In the genomic region with DNA sequence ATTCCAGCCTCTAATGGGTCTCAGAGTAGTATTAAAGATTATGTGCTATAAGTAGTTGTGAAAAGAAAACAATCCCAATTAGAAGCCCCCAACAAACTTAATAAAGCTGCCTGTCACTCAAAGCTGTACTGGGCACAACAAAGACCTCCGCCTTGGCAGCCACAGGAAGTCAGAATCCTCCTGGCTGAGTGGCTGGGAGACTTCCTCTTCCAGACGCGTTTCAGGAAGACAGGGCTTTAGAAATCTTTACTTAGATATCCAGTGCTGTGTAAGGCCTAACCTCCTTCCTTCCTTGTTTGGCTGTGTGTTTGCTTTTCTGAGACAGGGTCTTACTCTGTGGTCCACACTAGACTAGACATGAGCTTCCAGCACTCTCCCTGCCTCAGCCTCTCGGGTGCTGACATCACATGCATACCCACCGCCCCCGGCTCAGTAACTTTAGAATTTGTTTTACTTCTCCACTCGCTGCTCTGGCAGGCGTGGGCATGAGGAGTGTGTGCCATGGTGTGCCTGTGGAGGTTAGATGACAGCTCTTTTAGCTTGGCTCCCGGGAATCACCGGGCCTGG, we compare ENCODE assay signal across 16 mouse cellular contexts. TPM values are rescaled to one million over a fixed set of nuclear protein-coding genes. Genes with fewer than 3 reads are reported as not detected.
DNase-seq lines count a peak whose midpoint lies in the region; ATAC-seq lines count a peak whose summit lies in the region.
"Had no signal": no experiment of that assay in that cellular context is flagged by ENCODE, and none has a peak within 500 bp of the region (broad histone marks: within the 10 kb centered on the region; RNA-seq: fewer than 3 reads in every experiment).

No protein-coding gene starts in this region.

- H3K36me3 ChIP-seq in heart, embryonic 14.5 days (ENCODE audit: control insufficient read depth, insufficient read depth, low read length) = peaks cover 80% of the 10 kb centered on the region

- no peak overlapping the region for H3K4me3 ChIP-seq in heart, embryonic 14.5 days (ENCODE audit: control insufficient read depth in 1 of 2, insufficient read depth in 1 of 2, low read depth in 1 of 2, low read length in 2 of 2)
- no peak overlapping the region for H3K4me3 ChIP-seq in brown adipose tissue, adult 24 weeks (ENCODE audit: insufficient read depth, low read depth, low read length)
- H3K4me3 ChIP-seq: hindbrain, embryonic 10.5 days; megakaryocyte, embryonic 14.5 days had no signal

- peaks cover 11 to 24% of the 10 kb centered on the region in 2 experiments for H3K4me1 ChIP-seq in heart, embryonic 14.5 days (ENCODE audit: control insufficient read depth in 2 of 2, insufficient read depth in 2 of 2, low read length in 2 of 2)
- peaks cover 42% of the 10 kb centered on the region for H3K4me1 ChIP-seq in brown adipose tissue, adult 24 weeks (ENCODE audit: control insufficient read depth, insufficient read depth, insufficient read length, low read length)
- H3K4me1 ChIP-seq: hindbrain, embryonic 10.5 days had no signal

- H3K27me3 ChIP-seq in heart, embryonic 14.5 days (ENCODE audit: control insufficient read depth, insufficient read depth, low read length) = no peaks in the 10 kb centered on the region
- H3K27me3 ChIP-seq: Patski had no signal

- DNase-seq in heart, postnatal 25 days (ENCODE audit: low spot score) = no peak
- peak; percentile 23 to 62 for DNase-seq in left cerebral cortex, postnatal 25 days (ENCODE audit: low spot score in 2 of 2)
- DNase-seq in left cerebral cortex, adult 11 months (ENCODE audit: low spot score) = no peak
- peak; percentile 39 for DNase-seq in kidney, postnatal 14 days
- no peak for DNase-seq in testis, postnatal 14 days (ENCODE audit: low spot score)
- no peak for DNase-seq in urinary bladder, adult 18-20 months (ENCODE audit: low spot score in 2 of 2)
- DNase-seq: adrenal gland, adult 8-10 months; cerebellum, adult 2 months; layer of hippocampus, postnatal 36 days had no signal

- ATAC-seq in heart, embryonic 14.5 days (ENCODE audit: insufficient number of reproducible peaks, insufficient read depth, low FRiP score, low read depth) = no peak
- ATAC-seq: CD4-positive, CD25-positive, alpha-beta regulatory T cell, adult 4 months; Patski had no signal

- no peak overlapping the region for H3K9ac ChIP-seq in heart, embryonic 14.5 days (ENCODE audit: low read length)

- H3K27ac ChIP-seq in heart, embryonic 14.5 days (replicated peaks in 1 of 2; ENCODE audit: control insufficient read depth in 1 of 2, insufficient read depth in 1 of 2, low read depth in 2 of 2, low read length in 2 of 2) = peak overlapping the region; percentile 54 to 56
- H3K27ac ChIP-seq in brown adipose tissue, adult 24 weeks (replicated peaks; ENCODE audit: low read depth, low read length) = peak overlapping the region; percentile 96
- H3K27ac ChIP-seq: hindbrain, embryonic 10.5 days had no signal

- H3K4me2 ChIP-seq in heart, embryonic 14.5 days (ENCODE audit: low read length) = no peak overlapping the region

- intact Hi-C loops in heart, postnatal 25 days (cut with DNase I) = loop anchor here (2.0 kb wide), 1 partner anchor 14 kb away; no protein-coding TSS in a partner anchor
- intact Hi-C loops in left cerebral cortex, postnatal 25 days (cut with DNase I) = no loop called here

- H3K9me3 ChIP-seq in heart, embryonic 14.5 days (ENCODE audit: control insufficient read depth, low read length) = no peaks in the 10 kb centered on the region
- H3K9me3 ChIP-seq: hindbrain, embryonic 10.5 days; megakaryocyte, embryonic 14.5 days had no signal

- 62% methylated on average over 10 of the region's 10 CpGs for WGBS in heart, embryonic 14.5 days

RNA-seq across cellular contexts. Expression of a gene that starts 16.6 kb away (rescaled TPM):
- 22.8 and 24.0 TPM in 2 replicates for polyA plus RNA-seq in heart, embryonic 14.5 days (2014; fragmentation: Nextera tagmentation; extraction: Ambion mirVana)
- total RNA-seq in heart, postnatal 25 days (2021) = 10 to 100 TPM; 18.9 to 20.1 TPM
- 10 to 100 TPM; 23.3 to 25.6 TPM for total RNA-seq in left cerebral cortex, postnatal 25 days (2021)
- polyA plus RNA-seq in brown adipose tissue, adult 24 weeks (2012; ENCODE audit: insufficient read depth, insufficient read length, missing spikeins) = 6.3 and 10.6 TPM in 2 replicates

RNA-seq across cellular contexts. Expression of a gene that starts 30.3 kb away (rescaled TPM):
- not detected in 2 replicates for polyA plus RNA-seq in heart, embryonic 14.5 days (2014; fragmentation: Nextera tagmentation; extraction: Ambion mirVana)
- total RNA-seq in heart, postnatal 25 days (2021) = not detected
- not detected for total RNA-seq in left cerebral cortex, postnatal 25 days (2021)
- not detected in 2 replicates for polyA plus RNA-seq in brown adipose tissue, adult 24 weeks (2012; ENCODE audit: insufficient read depth, insufficient read length, missing spikeins)
- total RNA-seq: adrenal gland, adult 8-10 months; layer of hippocampus, postnatal 36 days had no signal
- polyA plus RNA-seq: CD4-positive, CD25-positive, alpha-beta regulatory T cell, adult 4 months; cerebellum, adult 2 months; embryonic facial prominence, embryonic 11.5 days; hindbrain, embryonic 10.5 days; Patski had no signal

Comparison
In these comparisons a context has a peak if more than half of its experiments do, and no peak if none do; other contexts are left out.
1. DNase-seq: peak in left cerebral cortex, postnatal 25 days (2 of 2) and kidney, postnatal 14 days (single experiment); none in heart, postnatal 25 days (single experiment), left cerebral cortex, adult 11 months (single experiment), testis, postnatal 14 days (single experiment) and urinary bladder, adult 18-20 months (0 of 2).